Mouse (Mus musculus) right cerebral cortex, postnatal 36 days (tissue): ENCODE measurements around the gene Gm4216.
"Not testable (repeated sequence)": the region's sequence is repeated elsewhere in the genome, so short reads cannot be mapped to it uniquely, and the experiment has no call there.

Experiments
- DNase-seq, 2 experiments: peaks; one replicate each; pipeline ENCODE4 v3.0.0; 2022; ENCODE audit warnings: low spot score in 2 of 2, mixed read lengths in 1 of 2

The Gm4216 gene

GRCm38 (mm10) chr7:23019823-23020222 lies at the start of gene Gm4216:
Gene Gm4216, minus strand, starts transcription at chr7:23019923.
- DNase-seq = not testable (repeated sequence)

GRCm38 (mm10) chr7:23067356-23067755 lies 47.6 kb upstream of the Gm4216 start, which contains the start of gene Gm8720:
Gene Gm8720, minus strand, starts transcription at chr7:23067456.
- DNase-seq = not testable (repeated sequence)

- not testable (repeated sequence) for DNase-seq
These were observed 35.5 kb upstream of the Gm4216 start, which contains the start of gene Vmn1r163 for GRCm38 (mm10) chr7:23055240-23055639. Gene Vmn1r163, plus strand, starts transcription at chr7:23055540.

- DNase-seq = not testable (repeated sequence)
These were observed 35.1 kb downstream of the Gm4216 start, which contains the start of gene Gm4214 for GRCm38 (mm10) chr7:22984573-22984972. Gene Gm4214, minus strand, starts transcription at chr7:22984673.
